Mouse (Mus musculus) kidney, postnatal 0 days (tissue): ENCODE data around the gene M6pr. TPM values are rescaled to one million over a fixed set of nuclear protein-coding genes. Genes with fewer than 3 reads are reported as not detected.

ENCODE experiments used
- ATAC-seq: fragments of 200-750 bp; cut with Nextera tagmentation; replicated peaks from 2 replicates; pipeline ENCODE4 v1.8.0; 2017; ENCODE audit warnings: low read depth, moderate number of reproducible peaks, moderate TSS enrichment, moderate library complexity; ENCODE audit not compliant: low FRiP score
- DNase-seq: peaks from one replicate; pipeline ENCODE4 v3.0.0-alpha.2; 2016; ENCODE audit warnings: low spot score
- H3K27ac ChIP-seq: fragments of 300-500 bp; sonication (generic); 2 replicates; pipeline ENCODE4 v1.5.1; 2014; ENCODE audit warnings: mild to moderate bottlenecking
- H3K27me3 ChIP-seq: fragments of 300-500 bp; sonication (generic); 2 replicates; pipeline ENCODE4 v1.6.1; 2014; ENCODE audit warnings: low read length, mixed read lengths; ENCODE audit not compliant: insufficient read depth
- H3K36me3 ChIP-seq: fragments of 300-500 bp; sonication (generic); 2 replicates; pipeline ENCODE4 v1.6.1; 2014; ENCODE audit warnings: low read length, mixed read lengths; ENCODE audit not compliant: insufficient read depth
- H3K4me1 ChIP-seq: fragments of 300-500 bp; sonication (generic); replicated peaks from 2 replicates; pipeline ENCODE4 v1.6.1; 2014; ENCODE audit warnings: antibody characterized with exemption, low read length, mixed read lengths; ENCODE audit not compliant: insufficient read depth
- H3K4me2 ChIP-seq: fragments of 300-500 bp; sonication (generic); 2 replicates; pipeline ENCODE4 v1.6.1; 2014; ENCODE audit warnings: mild to moderate bottlenecking, low read length, moderate library complexity, mixed read lengths
- H3K4me3 ChIP-seq: fragments of 300-500 bp; sonication (generic); replicated peaks from 2 replicates; pipeline ENCODE4 v1.5.1; 2014; ENCODE audit warnings: low read depth, low read length
- H3K9ac ChIP-seq: fragments of 300-500 bp; sonication (generic); 2 replicates; pipeline ENCODE4 v1.6.1; 2014; ENCODE audit warnings: low read depth, low read length
- H3K9me3 ChIP-seq: fragments of 300-500 bp; sonication (generic); replicated peaks from 2 replicates; pipeline ENCODE4 v1.6.1; 2016; ENCODE audit warnings: low read length, inconsistent platforms, mixed read lengths
- CTCF ChIP-seq: IDR thresholded peaks from 2 replicates; pipeline ENCODE4 v1.5.1; 2016; ENCODE audit warnings: antibody characterized with exemption, low read depth, mild to moderate bottlenecking, moderate library complexity
- WGBS: fragments of 180-500 bp; shearing (Covaris S2); extraction: QIAGEN DNeasy Blood & Tissue Kit; methylation state at CpG from one replicate; pipeline ENCODE4 v1.1.7; 2014; 5-methylcytosine and 5-hydroxymethylcytosine counted together
- polyA plus RNA-seq: library from polyadenylated mRNA; unstranded; fragments of >200 nt; fragmentation: Nextera tagmentation; extraction: Ambion mirVana; gene quantifications from 2 replicates; pipeline ENCODE4 v1.2.1, GENCODE M21; 2015

The M6pr gene
- polyA plus RNA-seq, 1 experiment from 2014 or later, result 130 TPM

GRCm38 (mm10) chr6:122290253-122290652 is 18.3 kb upstream of the M6pr start:
- Histone ChIP-seq H3K27ac (no peak overlapping the region), H3K9me3 (no peaks in the 10 kb centered on the region), H3K27me3 (no peaks in the 10 kb centered on the region), H3K4me3 (no peak overlapping the region), H3K4me1 (peaks cover 4% of the 10 kb centered on the region; the same call in 1 of the 2 replicates), H3K9ac (no peak overlapping the region), H3K4me2 (no peak overlapping the region), H3K36me3 (no peaks in the 10 kb centered on the region)
- TF ChIP-seq CTCF, result no peak
- ATAC-seq, result no peak
- peak; percentile 36 for DNase-seq
- WGBS, result 12% methylated on average over 3 of the region's 3 CpGs

- no peak overlapping the region for H3K4me2 ChIP-seq
- no peak for TF ChIP-seq CTCF
- peaks cover 4% of the 10 kb centered on the region; the same call in 1 of the 2 replicates for H3K4me1 ChIP-seq
- H3K36me3 ChIP-seq, result no peaks in the 10 kb centered on the region
- no peak overlapping the region for H3K27ac ChIP-seq
- ATAC-seq (no peak), DNase-seq (no peak)
- no peak overlapping the region for H3K4me3 ChIP-seq
- no peaks in the 10 kb centered on the region for H3K27me3 ChIP-seq
- H3K9me3 ChIP-seq, result no peaks in the 10 kb centered on the region
- 85% methylated on average over 2 of the region's 2 CpGs for WGBS
- no peak overlapping the region for H3K9ac ChIP-seq
These were observed 17.3 kb upstream of the M6pr start for GRCm38 (mm10) chr6:122291264-122291663.

GRCm38 (mm10) chr6:122291735-122292134 is 16.8 kb upstream of the M6pr start:
- TF ChIP-seq CTCF, result no peak
- H3K4me3 ChIP-seq, result no peak overlapping the region
- H3K36me3 ChIP-seq, result no peaks in the 10 kb centered on the region
- no peaks in the 10 kb centered on the region for H3K9me3 ChIP-seq
- H3K4me1 ChIP-seq, result peaks cover 4% of the 10 kb centered on the region; the same call in 1 of the 2 replicates
- ATAC-seq (no peak), DNase-seq (no peak)
- no peak overlapping the region for H3K9ac ChIP-seq
- H3K27ac ChIP-seq, result no peak overlapping the region
- no peaks in the 10 kb centered on the region for H3K27me3 ChIP-seq
- 54% methylated on average over 3 of the region's 3 CpGs for WGBS
- H3K4me2 ChIP-seq, result no peak overlapping the region

GRCm38 (mm10) chr6:122292184-122292583 is 16.3 kb upstream of the M6pr start:
- no peak for ATAC-seq
- Histone ChIP-seq H3K4me1 (peaks cover 4% of the 10 kb centered on the region; the same call in 1 of the 2 replicates), H3K27ac (no peak overlapping the region), H3K9ac (no peak overlapping the region), H3K9me3 (no peaks in the 10 kb centered on the region), H3K4me2 (no peak overlapping the region), H3K4me3 (no peak overlapping the region), H3K36me3 (no peaks in the 10 kb centered on the region), H3K27me3 (no peaks in the 10 kb centered on the region)
- TF ChIP-seq CTCF, result no peak
- DNase-seq, result no peak
- WGBS, result 52% methylated on average over 2 of the region's 2 CpGs

GRCm38 (mm10) chr6:122293121-122293520 is 15.4 kb upstream of the M6pr start:
- H3K27ac ChIP-seq, result no peak overlapping the region
- H3K36me3 ChIP-seq, result no peaks in the 10 kb centered on the region
- H3K4me3 ChIP-seq, result no peak overlapping the region
- TF ChIP-seq CTCF, result no peak
- 91% methylated on average over 8 of the region's 8 CpGs for WGBS
- H3K9me3 ChIP-seq, result no peaks in the 10 kb centered on the region
- H3K27me3 ChIP-seq, result no peaks in the 10 kb centered on the region
- H3K9ac ChIP-seq, result no peak overlapping the region
- no peak overlapping the region for H3K4me2 ChIP-seq
- peaks cover 4% of the 10 kb centered on the region; the same call in 1 of the 2 replicates for H3K4me1 ChIP-seq
- ATAC-seq (no peak), DNase-seq (no peak)

GRCm38 (mm10) chr6:122293796-122294195 is 14.7 kb upstream of the M6pr start:
- no peak overlapping the region for H3K27ac ChIP-seq
- H3K4me3 ChIP-seq, result no peak overlapping the region
- H3K9me3 ChIP-seq, result no peaks in the 10 kb centered on the region
- H3K4me1 ChIP-seq, result peaks cover 4% of the 10 kb centered on the region; the same call in 1 of the 2 replicates
- DNase-seq (no peak), ATAC-seq (no peak)
- no peak overlapping the region for H3K4me2 ChIP-seq
- H3K27me3 ChIP-seq, result no peaks in the 10 kb centered on the region
- no peak for TF ChIP-seq CTCF
- H3K36me3 ChIP-seq, result no peaks in the 10 kb centered on the region
- no peak overlapping the region for H3K9ac ChIP-seq
- WGBS, result 70% methylated on average over 9 of the region's 9 CpGs

- no peaks in the 10 kb centered on the region for H3K36me3 ChIP-seq
- ATAC-seq, result no peak
- WGBS, result 82% methylated on average over 3 of the region's 3 CpGs
These were observed 14.2 kb upstream of the M6pr start for GRCm38 (mm10) chr6:122294290-122294689.

More at GRCm38 (mm10) chr6:122294290-122294689, 14.2 kb upstream of the M6pr start:
- Histone ChIP-seq H3K4me1 (peaks cover 4% of the 10 kb centered on the region; the same call in 1 of the 2 replicates), H3K27me3 (no peaks in the 10 kb centered on the region), H3K9me3 (no peaks in the 10 kb centered on the region), H3K4me2 (no peak overlapping the region), H3K4me3 (no peak overlapping the region), H3K9ac (no peak overlapping the region), H3K27ac (no peak overlapping the region)
- DNase-seq, result no peak
- no peak for TF ChIP-seq CTCF
